Mouse (Mus musculus): ENCODE results near the gene Krtap5-3. TPM values are rescaled to one million over a fixed set of nuclear protein-coding genes. Genes with fewer than 3 reads are reported as not detected.
"Not testable (repeated sequence)": the region's sequence is repeated elsewhere in the genome, so short reads cannot be mapped to it uniquely, and the experiment has no call there.

Gene Krtap5-3
- polyA plus RNA-seq (2016; fragmentation: Nextera tagmentation; extraction: Ambion mirVana), result not detected in 2 replicates

- H3K4me1 ChIP-seq (replicated peaks), result no peaks in the 10 kb centered on the region
- H3K9me3 ChIP-seq, result no peaks in the 10 kb centered on the region
- peaks cover 10% of the 10 kb centered on the region; the same call in 1 of the 2 replicates for H3K27me3 ChIP-seq
- no peak within 1 kb of the TSS for H3K4me3 ChIP-seq (replicated peaks)
- WGBS, result 39% methylated on average over 1 of the region's 1 CpGs
- no peak within 1 kb of the TSS for H3K4me2 ChIP-seq
- H3K27ac ChIP-seq, result no peak within 1 kb of the TSS
- no peak for ATAC-seq (ENCODE audit: insufficient number of reproducible peaks, insufficient read depth, low FRiP score, low TSS enrichment, low read depth)
- H3K9ac ChIP-seq (replicated peaks), result no peak within 1 kb of the TSS
- no peaks in the 10 kb centered on the region for H3K36me3 ChIP-seq
These were observed at the start of gene Krtap5-3 for GRCm38 (mm10) chr7:142201064-142201463. Gene Krtap5-3, plus strand, starts transcription at chr7:142201364.

- WGBS, result 73% methylated on average over 4 of the region's 4 CpGs
- H3K4me1 ChIP-seq (replicated peaks), result no peaks in the 10 kb centered on the region
- H3K36me3 ChIP-seq, result no peaks in the 10 kb centered on the region
- no peaks in the 10 kb centered on the region for H3K9me3 ChIP-seq
- H3K27me3 ChIP-seq, result no peaks in the 10 kb centered on the region
- H3K4me3 ChIP-seq (replicated peaks), result no peak overlapping the region
- H3K27ac ChIP-seq, result no peak overlapping the region
- no peak overlapping the region for H3K4me2 ChIP-seq
- ATAC-seq (ENCODE audit: insufficient number of reproducible peaks, insufficient read depth, low FRiP score, low TSS enrichment, low read depth), result no peak
- H3K9ac ChIP-seq (replicated peaks), result no peak overlapping the region
These were observed 49.0 kb upstream of the Krtap5-3 start for GRCm38 (mm10) chr7:142152191-142152590.

- Histone ChIP-seq H3K27me3 (no peaks in the 10 kb centered on the region; the same call in 1 of the 2 replicates), H3K9me3 (no peaks in the 10 kb centered on the region), H3K4me2 (no peak overlapping the region), H3K4me1 (replicated peaks) (no peaks in the 10 kb centered on the region), H3K4me3 (replicated peaks) (no peak overlapping the region), H3K36me3 (no peaks in the 10 kb centered on the region), H3K9ac (replicated peaks) (no peak overlapping the region), H3K27ac (no peak overlapping the region)
- 64% methylated on average over 1 of the region's 1 CpGs for WGBS
- ATAC-seq (ENCODE audit: insufficient number of reproducible peaks, insufficient read depth, low FRiP score, low TSS enrichment, low read depth), result no peak
These were observed 45.9 kb upstream of the Krtap5-3 start for GRCm38 (mm10) chr7:142155308-142155707.

GRCm38 (mm10) chr7:142157013-142157412, 44.2 kb upstream of the Krtap5-3 start, which contains the start of gene Gm29735:
Gene Gm29735, minus strand, starts transcription at chr7:142157113.
- H3K4me2 ChIP-seq; H3K9ac ChIP-seq (replicated peaks); H3K27ac ChIP-seq; H3K9me3 ChIP-seq; H3K4me3 ChIP-seq (replicated peaks); H3K36me3 ChIP-seq; H3K4me1 ChIP-seq (replicated peaks); H3K27me3 ChIP-seq; ATAC-seq (ENCODE audit: insufficient number of reproducible peaks, insufficient read depth, low FRiP score, low TSS enrichment, low read depth): not testable (repeated sequence)
- WGBS, result 32% methylated on average over 2 of the region's 2 CpGs

- H3K4me2 ChIP-seq, result no peak overlapping the region
- no peak for ATAC-seq (ENCODE audit: insufficient number of reproducible peaks, insufficient read depth, low FRiP score, low TSS enrichment, low read depth)
- H3K9me3 ChIP-seq, result no peaks in the 10 kb centered on the region
- H3K36me3 ChIP-seq, result no peaks in the 10 kb centered on the region
- peaks cover 3% of the 10 kb centered on the region; the same call in 1 of the 2 replicates for H3K27me3 ChIP-seq
- no peak overlapping the region for H3K4me3 ChIP-seq (replicated peaks)
- no peak overlapping the region for H3K9ac ChIP-seq (replicated peaks)
- H3K27ac ChIP-seq, result no peak overlapping the region
- H3K4me1 ChIP-seq (replicated peaks), result no peaks in the 10 kb centered on the region
- 90% methylated on average over 3 of the region's 3 CpGs for WGBS
These were observed 41.8 kb upstream of the Krtap5-3 start for GRCm38 (mm10) chr7:142159366-142159765.

- not testable (repeated sequence) for ATAC-seq (ENCODE audit: insufficient number of reproducible peaks, insufficient read depth, low FRiP score, low TSS enrichment, low read depth); H3K4me2 ChIP-seq; H3K27ac ChIP-seq; H3K4me3 ChIP-seq (replicated peaks); H3K9ac ChIP-seq (replicated peaks); H3K4me1 ChIP-seq (replicated peaks); H3K9me3 ChIP-seq; H3K27me3 ChIP-seq; H3K36me3 ChIP-seq
These were observed 35.5 kb upstream of the Krtap5-3 start, which contains the start of gene Gm4553 for GRCm38 (mm10) chr7:142165639-142166038. Gene Gm4553, minus strand, starts transcription at chr7:142165739.

- WGBS, result 47% methylated on average over 3 of the region's 3 CpGs
- H3K4me2 ChIP-seq, result no peak overlapping the region
- H3K9ac ChIP-seq (replicated peaks), result no peak overlapping the region
- H3K9me3 ChIP-seq, result no peaks in the 10 kb centered on the region
- no peaks in the 10 kb centered on the region for H3K36me3 ChIP-seq
- H3K27me3 ChIP-seq, result no peaks in the 10 kb centered on the region
- no peaks in the 10 kb centered on the region for H3K4me1 ChIP-seq (replicated peaks)
- no peak for ATAC-seq (ENCODE audit: insufficient number of reproducible peaks, insufficient read depth, low FRiP score, low TSS enrichment, low read depth)
- no peak overlapping the region for H3K4me3 ChIP-seq (replicated peaks)
- no peak overlapping the region for H3K27ac ChIP-seq
These were observed 31.3 kb upstream of the Krtap5-3 start for GRCm38 (mm10) chr7:142169836-142170235.

- H3K4me3 ChIP-seq (replicated peaks); H3K4me1 ChIP-seq (replicated peaks); H3K9ac ChIP-seq (replicated peaks); H3K27me3 ChIP-seq; ATAC-seq (ENCODE audit: insufficient number of reproducible peaks, insufficient read depth, low FRiP score, low TSS enrichment, low read depth); H3K4me2 ChIP-seq; H3K27ac ChIP-seq; H3K36me3 ChIP-seq; H3K9me3 ChIP-seq: not testable (repeated sequence)
These were observed 25.3 kb upstream of the Krtap5-3 start, which contains the start of gene Krtap5-2 for GRCm38 (mm10) chr7:142175905-142176304. Gene Krtap5-2, minus strand, starts transcription at chr7:142176005.

GRCm38 (mm10) chr7:142178685-142179084, 22.5 kb upstream of the Krtap5-3 start:
- WGBS, result 74% methylated on average over 1 of the region's 1 CpGs
- Histone ChIP-seq H3K4me1 (replicated peaks) (no peaks in the 10 kb centered on the region), H3K4me3 (replicated peaks) (no peak overlapping the region), H3K4me2 (no peak overlapping the region), H3K27ac (no peak overlapping the region), H3K27me3 (no peaks in the 10 kb centered on the region), H3K9ac (replicated peaks) (no peak overlapping the region), H3K36me3 (no peaks in the 10 kb centered on the region), H3K9me3 (no peaks in the 10 kb centered on the region)
- no peak for ATAC-seq (ENCODE audit: insufficient number of reproducible peaks, insufficient read depth, low FRiP score, low TSS enrichment, low read depth)

GRCm38 (mm10) chr7:142181021-142181420, 20.1 kb upstream of the Krtap5-3 start:
- no peaks in the 10 kb centered on the region for H3K36me3 ChIP-seq
- H3K9ac ChIP-seq (replicated peaks), result no peak overlapping the region
- no peaks in the 10 kb centered on the region for H3K27me3 ChIP-seq
- no peaks in the 10 kb centered on the region for H3K4me1 ChIP-seq (replicated peaks)
- ATAC-seq (ENCODE audit: insufficient number of reproducible peaks, insufficient read depth, low FRiP score, low TSS enrichment, low read depth), result no peak
- no peaks in the 10 kb centered on the region for H3K9me3 ChIP-seq
- no peak overlapping the region for H3K4me2 ChIP-seq
- H3K4me3 ChIP-seq (replicated peaks), result no peak overlapping the region
- no peak overlapping the region for H3K27ac ChIP-seq
- WGBS, result 55% methylated on average over 1 of the region's 1 CpGs

GRCm38 (mm10) chr7:142188156-142188555, 13.0 kb upstream of the Krtap5-3 start:
- H3K4me1 ChIP-seq (replicated peaks), result no peaks in the 10 kb centered on the region
- no peak overlapping the region for H3K4me2 ChIP-seq
- ATAC-seq (ENCODE audit: insufficient number of reproducible peaks, insufficient read depth, low FRiP score, low TSS enrichment, low read depth), result no peak
- WGBS, result 81% methylated on average over 2 of the region's 2 CpGs
- no peak overlapping the region for H3K4me3 ChIP-seq (replicated peaks)
- H3K36me3 ChIP-seq, result no peaks in the 10 kb centered on the region
- H3K9ac ChIP-seq (replicated peaks), result no peak overlapping the region
- H3K27me3 ChIP-seq, result peaks cover 7% of the 10 kb centered on the region; the same call in 1 of the 2 replicates
- H3K9me3 ChIP-seq, result no peaks in the 10 kb centered on the region
- no peak overlapping the region for H3K27ac ChIP-seq

GRCm38 (mm10) chr7:142190289-142190688, 10.9 kb upstream of the Krtap5-3 start, which contains the start of gene Gm10153:
Gene Gm10153, minus strand, starts transcription at chr7:142190389.
- no peak for ATAC-seq (ENCODE audit: insufficient number of reproducible peaks, insufficient read depth, low FRiP score, low TSS enrichment, low read depth)

More at GRCm38 (mm10) chr7:142190289-142190688, 10.9 kb upstream of the Krtap5-3 start, which contains the start of gene Gm10153:
- Histone ChIP-seq H3K4me2 (no peak within 1 kb of the TSS), H3K27me3 (peaks cover 7% of the 10 kb centered on the region; the same call in 1 of the 2 replicates), H3K9me3 (no peaks in the 10 kb centered on the region), H3K4me3 (replicated peaks) (no peak within 1 kb of the TSS), H3K36me3 (no peaks in the 10 kb centered on the region), H3K4me1 (replicated peaks) (no peaks in the 10 kb centered on the region), H3K9ac (replicated peaks) (no peak within 1 kb of the TSS), H3K27ac (no peak within 1 kb of the TSS)
- 48% methylated on average over 2 of the region's 2 CpGs for WGBS
